Comparison of ENCODE assay signal across 8 mouse cellular contexts in genomic region chr6:51170871-51171270, GRCm38 (mm10).
A peak's percentile ranks its signal among the peaks of the same experiment; 100 is the strongest.
DNase-seq lines count a peak whose midpoint lies in the region; ATAC-seq and TF ChIP-seq lines count a peak whose summit lies in the region.

No protein-coding gene starts in this region.

- H3K27ac ChIP-seq in embryonic fibroblast, embryonic 13.5 days (ENCODE audit: insufficient read depth, low read length) = peak overlapping the region; percentile 98
- H3K27ac ChIP-seq in heart, embryonic 13.5 days (replicated peaks) = peak overlapping the region; percentile 95
- H3K27ac ChIP-seq in kidney, embryonic 14.5 days (ENCODE audit: low read depth, low read length) = peak overlapping the region; percentile 97

- peak; percentile 95 for TF ChIP-seq POLR2A in embryonic fibroblast, embryonic 13.5 days (IDR thresholded peaks at IDR 0.05; ENCODE audit: low read depth, low read length)

- no peak for TF ChIP-seq CTCF in G1E (IDR thresholded peaks at IDR 0.05; ENCODE audit: low read depth, low read length)
- no peak for TF ChIP-seq CTCF in embryonic fibroblast, embryonic 13.5 days (IDR thresholded peaks at IDR 0.05; ENCODE audit: borderline replicate concordance, insufficient read depth, low read length)

- ATAC-seq in G1E (ENCODE audit: extremely low read depth, insufficient number of reproducible peaks, low FRiP score, poor library complexity, severe bottlenecking) = peak; percentile 75
- ATAC-seq in heart, embryonic 13.5 days (ENCODE audit: extremely low read depth, insufficient number of reproducible peaks, low FRiP score, low TSS enrichment) = peak; percentile 75
- ATAC-seq in kidney, embryonic 14.5 days (ENCODE audit: low FRiP score, low TSS enrichment) = peak; percentile 55

- no peaks in the 10 kb centered on the region for H3K9me3 ChIP-seq in G1E (replicated peaks)
- no peaks in the 10 kb centered on the region for H3K9me3 ChIP-seq in heart, embryonic 13.5 days
- no peaks in the 10 kb centered on the region for H3K9me3 ChIP-seq in kidney, embryonic 14.5 days (ENCODE audit: control insufficient read depth, low read length)

- no peaks in the 10 kb centered on the region for H3K27me3 ChIP-seq in G1E (ENCODE audit: insufficient read depth, low read length)
- H3K27me3 ChIP-seq in heart, embryonic 13.5 days (replicated peaks) = peaks cover 17% of the 10 kb centered on the region
- H3K27me3 ChIP-seq in kidney, embryonic 14.5 days (ENCODE audit: control insufficient read depth, insufficient read depth, low read length) = peaks cover 4% of the 10 kb centered on the region

- peaks cover 52% of the 10 kb centered on the region for H3K4me1 ChIP-seq in G1E (ENCODE audit: insufficient read depth, low read depth, low read length)
- H3K4me1 ChIP-seq in embryonic fibroblast, embryonic 13.5 days (ENCODE audit: control insufficient read depth, insufficient read depth, low read length) = peaks cover 6% of the 10 kb centered on the region; the same call in 1 of the 2 replicates
- H3K4me1 ChIP-seq in heart, embryonic 13.5 days = peaks cover 52% of the 10 kb centered on the region
- H3K4me1 ChIP-seq in kidney, embryonic 14.5 days (ENCODE audit: control insufficient read depth, insufficient read depth, low read length) = peaks cover 28% of the 10 kb centered on the region

- under 1% methylated on average over 11 of the region's 11 CpGs for WGBS in heart, embryonic 13.5 days
- whole genome bisulfite sequencing in kidney, embryonic 14.5 days = under 1% methylated on average over 11 of the region's 11 CpGs

- peak overlapping the region; percentile 72 for H3K4me2 ChIP-seq in heart, embryonic 13.5 days
- H3K4me2 ChIP-seq in kidney, embryonic 14.5 days (replicated peaks; ENCODE audit: low read depth, low read length) = peak overlapping the region; percentile 48

- H3K36me3 ChIP-seq in G1E (replicated peaks) = no peaks in the 10 kb centered on the region
- no peaks in the 10 kb centered on the region for H3K36me3 ChIP-seq in heart, embryonic 13.5 days
- no peaks in the 10 kb centered on the region for H3K36me3 ChIP-seq in kidney, embryonic 14.5 days (ENCODE audit: control insufficient read depth, insufficient read depth, low read length)

- H3K4me3 ChIP-seq in G1E (ENCODE audit: low read depth, low read length) = no peak overlapping the region
- no peak overlapping the region for H3K4me3 ChIP-seq in embryonic fibroblast, embryonic 13.5 days (ENCODE audit: insufficient read depth, low read length)
- peak overlapping the region; percentile 51 for H3K4me3 ChIP-seq in heart, embryonic 13.5 days
- H3K4me3 ChIP-seq in kidney, embryonic 14.5 days (ENCODE audit: low read length) = no peak overlapping the region; the same call in 1 of the 2 replicates

- DNase-seq in 3134 (ENCODE audit: extremely low read depth, insufficient read length, low spot score) (peak; percentile 72), G1E (ENCODE audit: low spot score) (peak; percentile 73)
- DNase-seq in lung, postnatal 14 days = peak; percentile 61
- DNase-seq in skeletal muscle tissue, adult 2 months (ENCODE audit: low read depth, low spot score) = peak; percentile 97
- DNase-seq in layer of hippocampus, adult 9-10 months (ENCODE audit: low spot score) = no peak

- no peak overlapping the region for H3K9ac ChIP-seq in heart, embryonic 13.5 days
- no peak overlapping the region for H3K9ac ChIP-seq in kidney, embryonic 14.5 days (ENCODE audit: low read depth, low read length)
